Mouse (Mus musculus) liver, embryonic 12.5 days (tissue): Measurements from ENCODE around the gene Omt2a. TPM values are rescaled to one million over a fixed set of nuclear protein-coding genes. Genes with fewer than 3 reads are reported as not detected.
"Not testable (repeated sequence)": the region's sequence is repeated elsewhere in the genome, so short reads cannot be mapped to it uniquely, and the experiment has no call there.

Source experiments
- ATAC-seq: fragments of 200-750 bp; cut with Nextera tagmentation; 2 replicates; pipeline ENCODE4 v1.8.0; 2017; ENCODE audit warnings: moderate number of reproducible peaks, mild to moderate bottlenecking, moderate library complexity
- H3K27ac ChIP-seq: fragments of 300-500 bp; sonication (generic); 2 replicates; pipeline ENCODE4 v1.5.1; 2016; ENCODE audit warnings: mild to moderate bottlenecking
- H3K27me3 ChIP-seq: fragments of 300-500 bp; sonication (generic); replicated peaks from 2 replicates; pipeline ENCODE4 v1.6.1; 2016; ENCODE audit warnings: mild to moderate bottlenecking, moderate library complexity
- H3K36me3 ChIP-seq: fragments of 300-500 bp; sonication (generic); 2 replicates; pipeline ENCODE4 v1.6.1; 2016; ENCODE audit warnings: mild to moderate bottlenecking, moderate library complexity
- H3K4me1 ChIP-seq: fragments of 300-500 bp; sonication (generic); 2 replicates; pipeline ENCODE4 v1.6.1; 2016
- H3K4me2 ChIP-seq: fragments of 300-500 bp; sonication (generic); 2 replicates; pipeline ENCODE4 v1.6.1; 2016; ENCODE audit warnings: mild to moderate bottlenecking, moderate library complexity
- H3K4me3 ChIP-seq: fragments of 300-500 bp; sonication (generic); 2 replicates; pipeline ENCODE4 v1.5.1; 2016; ENCODE audit warnings: mild to moderate bottlenecking, moderate library complexity
- H3K9ac ChIP-seq: fragments of 300-500 bp; sonication (generic); 2 replicates; pipeline ENCODE4 v1.6.1; 2016; ENCODE audit warnings: mild to moderate bottlenecking, moderate library complexity
- H3K9me3 ChIP-seq: fragments of 300-500 bp; sonication (generic); replicated peaks from 2 replicates; pipeline ENCODE4 v1.6.1; 2016; ENCODE audit warnings: mild to moderate bottlenecking, moderate library complexity
- WGBS: fragments of 180-500 bp; shearing (Covaris S2); methylation state at CpG from one replicate; pipeline ENCODE4 v1.1.7; 2016; ENCODE audit not compliant: insufficient replicate concordance; 5-methylcytosine and 5-hydroxymethylcytosine counted together
- polyA plus RNA-seq: library from polyadenylated mRNA; unstranded; fragments of >200 nt; fragmentation: Nextera tagmentation; extraction: Ambion mirVana; gene quantifications from 2 replicates; pipeline ENCODE4 v1.2.1, GENCODE M21; 2016

Omt2a gene
- polyA plus RNA-seq, 1 experiment from 2014 or later, result not detected

DNA sequence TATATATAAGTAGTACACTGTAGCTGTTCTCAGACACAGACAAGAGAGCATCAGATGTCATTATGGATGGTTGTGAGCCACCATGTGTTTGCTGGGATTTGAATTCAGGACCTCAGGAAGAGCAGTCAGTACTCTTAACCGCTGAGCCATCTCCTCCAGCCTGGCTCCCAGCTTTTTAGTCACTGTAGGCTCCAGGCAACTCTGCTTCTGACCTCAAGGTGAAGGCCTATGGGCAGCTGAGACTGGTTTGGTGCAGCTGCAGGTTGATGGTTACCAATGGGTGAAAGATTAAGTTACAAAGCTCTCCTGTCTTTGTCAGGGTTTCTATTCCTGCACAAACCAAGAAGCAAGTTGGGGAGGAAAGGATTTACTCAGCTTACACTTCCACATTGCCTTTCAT, 20.9 kb downstream of the Omt2a start:
- not testable (repeated sequence) for H3K4me3 ChIP-seq, ATAC-seq, H3K4me2 ChIP-seq, H3K36me3 ChIP-seq, H3K4me1 ChIP-seq, H3K27ac ChIP-seq, H3K27me3 ChIP-seq, H3K9me3 ChIP-seq, H3K9ac ChIP-seq
- 60% methylated on average over 1 of the region's 1 CpGs for WGBS

DNA sequence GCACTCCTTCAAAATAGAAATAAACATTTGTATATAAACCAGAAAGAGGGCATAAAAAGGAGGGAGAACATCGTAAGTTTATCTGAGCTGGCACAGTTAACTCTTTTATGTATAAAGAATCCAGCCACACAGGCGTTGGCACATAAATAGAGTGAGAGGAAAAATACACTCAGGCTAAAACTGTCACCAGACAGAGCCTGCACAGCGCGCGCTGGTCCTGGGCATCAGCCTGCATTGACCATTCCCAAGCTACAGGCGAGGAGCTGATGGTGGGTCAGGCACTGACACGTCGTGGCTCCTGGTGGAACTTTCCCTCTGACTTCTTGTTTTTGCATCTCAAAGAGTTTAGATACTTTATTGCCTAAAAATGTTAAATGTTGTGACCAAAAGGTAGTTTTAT, 22.1 kb downstream of the Omt2a start:
- H3K36me3 ChIP-seq, H3K27ac ChIP-seq, H3K9ac ChIP-seq, H3K9me3 ChIP-seq, ATAC-seq, H3K4me1 ChIP-seq, H3K4me2 ChIP-seq, H3K27me3 ChIP-seq, H3K4me3 ChIP-seq: not testable (repeated sequence)
- 76% methylated on average over 8 of the region's 8 CpGs for WGBS

DNA sequence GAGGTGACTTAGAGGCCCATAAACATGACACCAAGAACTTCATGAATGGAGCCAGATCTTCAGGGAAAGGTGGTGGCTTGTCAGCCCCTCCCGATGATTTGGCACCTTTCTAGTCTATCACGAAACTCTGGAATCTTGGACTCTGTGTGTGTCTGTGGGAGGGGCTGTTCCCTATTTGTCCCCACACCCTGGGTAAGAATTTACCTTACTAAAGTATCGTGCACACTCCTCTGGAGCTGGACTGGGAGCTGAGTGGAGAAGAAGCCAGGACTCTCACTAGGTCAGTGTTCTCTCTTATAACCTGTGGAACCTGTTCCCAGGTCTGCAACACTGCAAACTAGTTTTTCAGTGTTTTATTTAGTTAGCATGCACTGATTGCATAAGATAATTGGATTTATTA, 24.9 kb downstream of the Omt2a start, which contains the start of gene Gm10639:
TSS of gene Gm10639 (plus strand) at position 201 of the 400 bp plus-strand sequence.
- 60% methylated on average over 3 of the region's 3 CpGs for WGBS
- H3K36me3 ChIP-seq, H3K9ac ChIP-seq, H3K4me3 ChIP-seq, H3K9me3 ChIP-seq, H3K27ac ChIP-seq, H3K4me1 ChIP-seq, ATAC-seq, H3K4me2 ChIP-seq, H3K27me3 ChIP-seq: not testable (repeated sequence)

DNA sequence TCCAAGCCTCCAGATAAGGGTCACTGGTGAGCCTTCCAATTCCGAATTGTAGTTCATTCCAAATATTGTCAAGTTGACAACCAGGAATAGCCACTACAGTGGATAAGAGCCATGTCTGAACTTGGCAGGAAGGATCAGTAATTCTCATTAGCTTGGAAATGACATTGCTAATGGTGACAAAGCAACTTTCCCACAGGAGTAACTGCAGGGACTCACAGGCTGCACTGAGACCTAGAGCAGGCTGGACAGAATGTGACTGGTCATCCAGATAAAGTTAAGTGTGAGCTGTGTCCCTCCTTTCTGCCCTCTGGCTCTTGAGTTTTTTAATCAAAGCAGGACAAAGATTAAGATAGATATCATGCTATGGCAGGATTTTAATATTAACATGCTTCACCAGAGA, 25.5 kb downstream of the Omt2a start:
- not testable (repeated sequence) for H3K4me2 ChIP-seq, H3K27ac ChIP-seq, H3K9me3 ChIP-seq, H3K27me3 ChIP-seq, ATAC-seq, H3K4me3 ChIP-seq, H3K9ac ChIP-seq, H3K36me3 ChIP-seq, H3K4me1 ChIP-seq
- 67% methylated on average over 1 of the region's 1 CpGs for WGBS

DNA sequence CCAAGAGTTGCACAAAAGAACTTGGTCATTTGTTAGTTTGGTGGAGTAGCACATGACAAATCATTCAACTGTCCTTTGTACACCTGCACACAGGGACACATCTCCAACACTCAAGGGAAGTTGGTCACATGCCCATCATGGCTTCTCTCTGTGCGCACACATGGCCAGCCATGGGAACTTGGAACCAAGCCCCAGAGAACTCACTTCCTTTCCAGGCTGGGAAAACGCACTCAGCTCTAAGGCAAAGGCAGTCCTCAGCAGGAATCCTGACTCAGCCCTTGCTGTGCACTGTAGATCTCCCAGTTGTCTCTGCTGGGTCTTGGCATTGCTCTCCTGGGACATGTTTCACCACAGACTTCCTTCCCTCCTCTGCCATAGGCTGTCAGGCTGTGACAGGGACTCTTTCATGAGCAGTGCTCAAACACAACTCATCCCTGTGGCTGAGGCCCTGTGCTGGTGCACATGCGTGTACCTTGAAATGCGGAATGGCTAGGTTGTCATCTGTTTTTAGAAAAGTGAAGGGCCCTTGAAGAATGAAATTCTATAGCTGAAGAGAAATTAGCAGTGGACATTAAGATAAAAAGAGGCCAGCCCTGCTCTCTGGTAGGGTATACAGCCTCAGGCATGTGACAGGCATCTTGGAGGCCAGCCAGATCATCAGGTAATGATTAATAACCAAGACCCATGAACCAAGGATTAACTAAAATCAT, 32.4 kb downstream of the Omt2a start:
- H3K4me1 ChIP-seq, H3K4me2 ChIP-seq, ATAC-seq, H3K36me3 ChIP-seq, H3K9ac ChIP-seq, H3K27me3 ChIP-seq, H3K4me3 ChIP-seq, H3K9me3 ChIP-seq, H3K27ac ChIP-seq: not testable (repeated sequence)
- 72% methylated on average over 4 of the region's 4 CpGs for WGBS

DNA sequence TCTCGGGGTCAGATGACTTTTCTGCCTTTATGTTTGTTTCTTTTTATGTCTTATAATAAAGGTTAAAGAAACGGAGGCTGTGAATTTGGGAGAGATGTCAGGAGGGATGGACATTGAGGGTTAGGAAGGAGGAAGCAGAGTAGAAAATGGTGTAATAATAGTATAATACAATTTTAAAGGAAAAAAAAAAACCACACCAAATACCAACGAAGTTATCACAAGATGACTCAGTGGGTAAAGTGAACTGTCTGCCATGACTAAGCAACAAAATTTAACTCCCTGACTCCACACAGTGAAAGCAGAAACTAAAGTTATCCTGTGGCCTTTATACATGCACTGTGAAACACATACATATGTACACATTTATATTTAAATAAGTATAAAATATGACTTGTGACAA, 43.7 kb downstream of the Omt2a start:
- H3K4me3 ChIP-seq, H3K4me1 ChIP-seq, H3K36me3 ChIP-seq, H3K9ac ChIP-seq, H3K27me3 ChIP-seq, H3K27ac ChIP-seq, H3K9me3 ChIP-seq, H3K4me2 ChIP-seq, ATAC-seq: not testable (repeated sequence)
- 50% methylated on average over 3 of the region's 3 CpGs for WGBS

Other genes starting within 250 kb of the Omt2a start
- gene Fbxo9, start 205.7 kb downstream of the Omt2a start, polyA plus RNA-seq, result 74.8 and 75.0 TPM in 2 replicates
- 7.0 and 7.4 TPM in 2 replicates for gene Ick, start 205.6 kb downstream of the Omt2a start, polyA plus RNA-seq
- gene Gsta4, start 132.0 kb downstream of the Omt2a start, polyA plus RNA-seq, result 20.0 and 22.1 TPM in 2 replicates
- not detected in 2 replicates for gene Gsta1, start 84.1 kb downstream of the Omt2a start, polyA plus RNA-seq
- not detected in 2 replicates for gene Gm3776, start 57.7 kb downstream of the Omt2a start, polyA plus RNA-seq
- not detected in 2 replicates for gene Gm10639, start 24.9 kb downstream of the Omt2a start, polyA plus RNA-seq
- not detected in 2 replicates for gene Omt2b, start 12.8 kb upstream of the Omt2a start, polyA plus RNA-seq
- gene Gsta2, start 41.0 kb upstream of the Omt2a start, polyA plus RNA-seq, result 0.18 TPM in 1 of 2 replicates, not detected in the other
- not detected in 2 replicates for gene Dppa5a, start 53.4 kb upstream of the Omt2a start, polyA plus RNA-seq
- 0.13 TPM in 1 of 2 replicates, not detected in the other for gene Ooep, start 63.9 kb upstream of the Omt2a start, polyA plus RNA-seq
- not detected in 2 replicates for gene Ddx43, start 81.0 kb upstream of the Omt2a start, polyA plus RNA-seq
- 1.4 and 1.5 TPM in 2 replicates for gene Cgas, start 128.4 kb upstream of the Omt2a start, polyA plus RNA-seq
- 29.3 and 33.3 TPM in 2 replicates for gene Mto1, start 133.4 kb upstream of the Omt2a start, polyA plus RNA-seq
- gene Gm17324, start 134.0 kb upstream of the Omt2a start, polyA plus RNA-seq, result 1.0 and 1.1 TPM in 2 replicates
- 2,705 and 2,706 TPM in 2 replicates for gene Eef1a1, start 174.4 kb upstream of the Omt2a start, polyA plus RNA-seq